Mouse (Mus musculus) limb, embryonic 12.5 days (tissue): ENCODE data around the gene Oxnad1. TPM values are rescaled to one million over a fixed set of nuclear protein-coding genes. Genes with fewer than 3 reads are reported as not detected.
"Not testable (repeated sequence)": the region's sequence is repeated elsewhere in the genome, so short reads cannot be mapped to it uniquely, and the experiment has no call there.

Source experiments
- ATAC-seq: fragments of 200-750 bp; cut with Nextera tagmentation; 2 replicates; pipeline ENCODE4 v1.8.0; 2017; ENCODE audit warnings: low read depth, moderate TSS enrichment; ENCODE audit not compliant: insufficient number of reproducible peaks, insufficient read depth, low FRiP score, low TSS enrichment
- H3K27ac ChIP-seq: fragments of 300-500 bp; sonication (generic); 2 replicates; pipeline ENCODE4 v1.5.1; 2016; ENCODE audit warnings: mild to moderate bottlenecking, moderate library complexity
- H3K27me3 ChIP-seq: fragments of 300-500 bp; sonication (generic); 2 replicates; pipeline ENCODE4 v1.6.1; 2016; ENCODE audit warnings: mild to moderate bottlenecking, moderate library complexity
- H3K36me3 ChIP-seq: fragments of 300-500 bp; sonication (generic); 2 replicates; pipeline ENCODE4 v1.6.1; 2016; ENCODE audit warnings: mild to moderate bottlenecking, moderate library complexity
- H3K4me1 ChIP-seq: fragments of 300-500 bp; sonication (generic); replicated peaks from 2 replicates; pipeline ENCODE4 v1.6.1; 2016
- H3K4me2 ChIP-seq: fragments of 300-500 bp; sonication (generic); 2 replicates; pipeline ENCODE4 v1.6.1; 2016; ENCODE audit warnings: mild to moderate bottlenecking, moderate library complexity
- H3K4me3 ChIP-seq: fragments of 300-500 bp; sonication (generic); replicated peaks from 2 replicates; pipeline ENCODE4 v1.5.1; 2016; ENCODE audit warnings: mild to moderate bottlenecking
- H3K9ac ChIP-seq: fragments of 300-500 bp; sonication (generic); replicated peaks from 2 replicates; pipeline ENCODE4 v1.6.1; 2016; ENCODE audit warnings: mild to moderate bottlenecking, moderate library complexity
- H3K9me3 ChIP-seq: fragments of 300-500 bp; sonication (generic); 2 replicates; pipeline ENCODE4 v1.6.1; 2016; ENCODE audit warnings: mild to moderate bottlenecking, moderate library complexity
- WGBS: fragments of 180-500 bp; shearing (Covaris S2); methylation state at CpG from one replicate; pipeline ENCODE4 v1.1.7; 2016; 5-methylcytosine and 5-hydroxymethylcytosine counted together
- polyA plus RNA-seq: library from polyadenylated mRNA; unstranded; fragments of >200 nt; fragmentation: Nextera tagmentation; extraction: Ambion mirVana; gene quantifications from 2 replicates; pipeline ENCODE4 v1.2.1, GENCODE M21; 2016

Oxnad1 gene
- polyA plus RNA-seq, 1 experiment from 2014 or later, result 18.2 TPM

GRCm38 (mm10) chr14:32091704-32092103, 6.5 kb downstream of the Oxnad1 start:
- H3K9me3 ChIP-seq, result no peaks in the 10 kb centered on the region
- H3K4me1 ChIP-seq, result peaks cover 14% of the 10 kb centered on the region
- H3K4me3 ChIP-seq, result no peak overlapping the region
- no peaks in the 10 kb centered on the region for H3K27me3 ChIP-seq
- H3K9ac ChIP-seq, result no peak overlapping the region
- no peak overlapping the region for H3K4me2 ChIP-seq
- no peak for ATAC-seq
- peak overlapping the region; percentile 45; the same call in 1 of the 2 replicates for H3K27ac ChIP-seq
- peaks cover 41% of the 10 kb centered on the region for H3K36me3 ChIP-seq
- 71% methylated on average over 4 of the region's 4 CpGs for WGBS

- H3K9ac ChIP-seq, result no peak overlapping the region
- no peak overlapping the region for H3K27ac ChIP-seq
- H3K9me3 ChIP-seq, result no peaks in the 10 kb centered on the region
- H3K4me2 ChIP-seq, result no peak overlapping the region
- H3K36me3 ChIP-seq, result peaks cover 54% of the 10 kb centered on the region
- peaks cover 14% of the 10 kb centered on the region for H3K4me1 ChIP-seq
- no peak for ATAC-seq
- no peaks in the 10 kb centered on the region for H3K27me3 ChIP-seq
- H3K4me3 ChIP-seq, result no peak overlapping the region
- WGBS, result 67% methylated on average over 1 of the region's 1 CpGs
These were observed 7.8 kb downstream of the Oxnad1 start for GRCm38 (mm10) chr14:32093018-32093417.

GRCm38 (mm10) chr14:32093500-32094117, 8.4 kb downstream of the Oxnad1 start:
- Histone ChIP-seq H3K4me3 (no peak overlapping the region), H3K4me2 (no peak overlapping the region), H3K9me3 (no peaks in the 10 kb centered on the region), H3K27ac (no peak overlapping the region), H3K9ac (no peak overlapping the region), H3K27me3 (no peaks in the 10 kb centered on the region), H3K36me3 (peaks cover 60% of the 10 kb centered on the region), H3K4me1 (peaks cover 14% of the 10 kb centered on the region)
- ATAC-seq, result no peak
- WGBS, result 83% methylated on average over 11 of the region's 11 CpGs

GRCm38 (mm10) chr14:32095646-32096045, 10.5 kb downstream of the Oxnad1 start:
- Histone ChIP-seq H3K4me3 (no peak overlapping the region), H3K4me2 (no peak overlapping the region), H3K27me3 (no peaks in the 10 kb centered on the region), H3K27ac (no peak overlapping the region), H3K9me3 (no peaks in the 10 kb centered on the region), H3K36me3 (peaks cover 81% of the 10 kb centered on the region), H3K9ac (no peak overlapping the region), H3K4me1 (peaks cover 12% of the 10 kb centered on the region)
- WGBS, result 89% methylated on average over 5 of the region's 5 CpGs
- no peak for ATAC-seq

DNA sequence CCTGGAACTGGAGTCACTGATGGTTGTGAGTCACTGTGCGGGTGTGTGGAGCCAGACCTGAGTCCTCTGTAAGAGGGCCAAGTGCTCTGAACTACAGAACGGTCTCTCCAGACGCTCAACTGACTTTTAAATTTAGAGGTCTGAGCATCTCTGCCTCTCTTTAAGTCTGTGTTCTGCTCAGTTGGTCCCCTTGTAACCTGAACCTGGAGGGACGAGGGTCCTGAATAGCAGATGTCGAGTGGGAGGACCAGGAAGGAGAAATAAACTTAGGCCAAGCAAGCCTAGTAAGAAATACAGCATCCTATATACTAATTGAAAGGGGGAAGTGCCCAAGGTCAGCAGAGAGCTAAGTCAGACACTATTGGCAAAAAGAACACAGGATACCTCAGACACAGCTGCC, 11.6 kb downstream of the Oxnad1 start:
- Histone ChIP-seq H3K4me1 (0 out of 2 replicates have a peak, but pooled peaks cover 2% of the 10 kb centered on the region), H3K4me3 (no peak overlapping the region), H3K27me3 (no peaks in the 10 kb centered on the region), H3K27ac (no peak overlapping the region), H3K36me3 (peaks cover 84% of the 10 kb centered on the region), H3K9ac (no peak overlapping the region), H3K9me3 (no peaks in the 10 kb centered on the region), H3K4me2 (no peak overlapping the region)
- no peak for ATAC-seq
- 73% methylated on average over 5 of the region's 5 CpGs for WGBS

- Histone ChIP-seq H3K4me3 (no peak overlapping the region), H3K27me3 (no peaks in the 10 kb centered on the region), H3K9me3 (no peaks in the 10 kb centered on the region), H3K4me1 (no peaks in the 10 kb centered on the region), H3K9ac (no peak overlapping the region), H3K4me2 (no peak overlapping the region), H3K36me3 (peaks cover 81% of the 10 kb centered on the region), H3K27ac (no peak overlapping the region)
- ATAC-seq, result no peak
- 92% methylated on average over 7 of the region's 7 CpGs for WGBS
These were observed 12.5 kb downstream of the Oxnad1 start for GRCm38 (mm10) chr14:32097691-32098090.

DNA sequence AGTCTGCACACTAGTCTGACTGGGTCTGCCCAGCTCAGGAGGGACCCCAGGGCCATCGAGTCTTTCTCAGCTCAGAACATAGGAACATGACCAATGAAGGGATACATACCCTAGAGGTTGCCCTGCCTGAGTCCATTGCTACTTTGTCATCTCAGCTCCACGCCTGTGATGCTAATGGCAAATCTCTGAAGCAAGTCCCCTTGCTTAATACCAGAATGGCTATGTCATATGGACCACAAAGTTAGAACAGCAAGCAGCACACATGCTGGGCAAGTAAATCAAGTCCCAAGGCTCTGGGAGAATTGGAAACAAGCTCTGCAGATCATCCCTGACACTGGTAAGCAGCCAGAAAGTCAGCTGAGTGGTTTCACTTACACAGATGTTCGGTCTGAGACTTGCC, 13.8 kb downstream of the Oxnad1 start:
- H3K27ac ChIP-seq, result no peak overlapping the region
- no peaks in the 10 kb centered on the region for H3K9me3 ChIP-seq
- H3K9ac ChIP-seq, result no peak overlapping the region
- WGBS, result 89% methylated on average over 3 of the region's 3 CpGs
- no peaks in the 10 kb centered on the region for H3K4me1 ChIP-seq
- no peak overlapping the region for H3K4me3 ChIP-seq
- ATAC-seq, result no peak
- H3K27me3 ChIP-seq, result no peaks in the 10 kb centered on the region
- H3K36me3 ChIP-seq, result peaks cover 74% of the 10 kb centered on the region
- H3K4me2 ChIP-seq, result no peak overlapping the region

DNA sequence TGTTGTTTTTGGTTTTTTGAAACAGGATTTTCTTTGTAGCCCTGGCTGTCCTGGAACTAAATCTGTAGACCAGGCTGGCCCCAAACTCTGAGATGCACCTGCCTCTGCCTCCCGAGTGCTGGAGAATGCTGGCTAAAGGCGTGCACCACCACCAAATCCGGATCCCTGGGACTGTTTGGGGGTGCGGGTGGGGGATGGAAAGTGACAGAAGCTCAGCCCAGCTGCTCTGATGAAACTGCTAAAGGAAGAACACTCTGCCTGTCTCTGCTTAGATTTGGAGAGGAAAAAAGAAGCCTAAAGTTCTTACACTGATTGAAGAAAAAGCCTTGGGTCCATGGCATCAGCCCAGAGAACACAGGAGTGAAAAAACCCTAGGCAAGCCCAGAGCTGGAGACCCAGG, 18.4 kb downstream of the Oxnad1 start:
- 76% methylated on average over 4 of the region's 4 CpGs for WGBS
- H3K4me1 ChIP-seq, result no peaks in the 10 kb centered on the region
- H3K9ac ChIP-seq, result no peak overlapping the region
- H3K9me3 ChIP-seq, result no peaks in the 10 kb centered on the region
- H3K27ac ChIP-seq, result no peak overlapping the region
- no peak for ATAC-seq
- peaks cover 32% of the 10 kb centered on the region for H3K36me3 ChIP-seq
- H3K4me2 ChIP-seq, result no peak overlapping the region
- no peaks in the 10 kb centered on the region for H3K27me3 ChIP-seq
- H3K4me3 ChIP-seq, result no peak overlapping the region

DNA sequence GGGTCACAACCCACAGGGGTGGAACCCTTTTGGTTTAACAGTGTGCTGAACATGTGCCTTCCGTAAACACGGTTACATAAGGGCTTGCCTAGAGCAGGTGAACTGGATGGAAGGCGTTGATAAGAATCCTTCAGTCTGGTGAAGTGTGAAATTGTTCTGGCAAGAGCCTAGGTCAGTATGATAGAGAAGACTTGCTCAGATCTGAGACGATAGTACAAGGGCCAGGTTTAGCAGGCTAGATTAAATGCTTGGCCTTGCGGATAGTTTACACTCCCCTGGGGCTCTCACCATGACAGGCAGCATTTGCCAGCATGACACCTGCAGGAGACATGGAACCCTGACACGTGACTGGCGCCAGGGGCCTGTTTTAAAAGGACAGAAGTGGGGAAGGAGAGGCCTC, 20.5 kb downstream of the Oxnad1 start:
- no peak overlapping the region for H3K27ac ChIP-seq
- H3K4me1 ChIP-seq, result no peaks in the 10 kb centered on the region
- H3K9me3 ChIP-seq, result no peaks in the 10 kb centered on the region
- ATAC-seq, result no peak
- no peak overlapping the region for H3K4me3 ChIP-seq
- WGBS, result 47% methylated on average over 7 of the region's 7 CpGs
- H3K4me2 ChIP-seq, result no peak overlapping the region
- H3K36me3 ChIP-seq, result peaks cover 11% of the 10 kb centered on the region
- H3K9ac ChIP-seq, result no peak overlapping the region
- H3K27me3 ChIP-seq, result no peaks in the 10 kb centered on the region

GRCm38 (mm10) chr14:32106911-32107310, 21.7 kb downstream of the Oxnad1 start:
- Histone ChIP-seq H3K9me3 (no peaks in the 10 kb centered on the region), H3K4me2 (no peak overlapping the region), H3K27ac (no peak overlapping the region), H3K4me3 (no peak overlapping the region), H3K9ac (no peak overlapping the region), H3K36me3 (peaks cover 8% of the 10 kb centered on the region; the same call in 1 of the 2 replicates), H3K4me1 (no peaks in the 10 kb centered on the region), H3K27me3 (no peaks in the 10 kb centered on the region)
- no peak for ATAC-seq
- 91% methylated on average over 4 of the region's 4 CpGs for WGBS

- H3K27me3 ChIP-seq, H3K4me1 ChIP-seq, H3K9me3 ChIP-seq, H3K4me3 ChIP-seq, H3K9ac ChIP-seq, H3K36me3 ChIP-seq, H3K4me2 ChIP-seq, ATAC-seq, H3K27ac ChIP-seq: not testable (repeated sequence)
- 93% methylated on average over 10 of the region's 10 CpGs for WGBS
These were observed 26.9 kb downstream of the Oxnad1 start for GRCm38 (mm10) chr14:32112124-32112523.
